Mouse (Mus musculus) megakaryocyte, adult 5-6 weeks (primary cell): ENCODE results near the gene Tcp11. TPM values are rescaled to one million over a fixed set of nuclear protein-coding genes. Genes with fewer than 3 reads are reported as not detected.

Source experiments
- ATAC-seq: 2 replicates; pipeline ENCODE4 v1.8.0; 2016; ENCODE audit warnings: mild to moderate bottlenecking, inconsistent platforms; ENCODE audit not compliant: poor library complexity, severe bottlenecking
- total RNA-seq, 2 experiments: library from RNA; stranded (forward) in 1 of 2; stranded (reverse) in 1 of 2; fragments of 153-499, 151-499 nt in 1 of 2; fragments of 221-1000, 200-1000 nt in 1 of 2; gene quantifications; 2 replicates each; pipeline versions ENCODE4 v1.2.3 to v1.2.4; 2015 to 2017

The Tcp11 gene
- total RNA-seq, 2 experiments from 2014 or later = 0.66 to 1.1 TPM

DNA sequence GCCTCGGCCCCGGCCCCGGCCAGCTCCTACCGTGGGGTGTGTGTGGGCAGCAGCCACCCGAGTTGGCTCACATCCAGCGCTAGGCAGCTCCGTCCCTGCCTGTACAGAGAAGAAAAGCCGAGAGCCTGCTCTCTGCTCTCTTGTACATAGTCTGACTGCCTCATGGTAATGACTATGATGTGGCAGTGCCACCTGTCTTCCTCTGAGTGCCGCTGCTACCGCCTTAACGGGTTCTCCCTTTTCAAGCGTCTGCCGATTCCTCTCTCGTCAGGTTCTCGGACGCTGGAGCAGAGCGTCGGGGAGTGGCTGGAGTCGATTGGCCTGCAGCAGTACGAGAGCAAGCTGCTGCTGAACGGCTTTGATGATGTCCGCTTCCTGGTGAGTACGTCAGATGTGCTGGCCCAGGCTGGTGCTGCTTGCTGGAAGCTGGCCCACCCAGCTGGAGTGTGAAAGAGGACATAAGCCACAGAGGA is 38.1 kb downstream of the Tcp11 start:
- ATAC-seq = no peak

DNA sequence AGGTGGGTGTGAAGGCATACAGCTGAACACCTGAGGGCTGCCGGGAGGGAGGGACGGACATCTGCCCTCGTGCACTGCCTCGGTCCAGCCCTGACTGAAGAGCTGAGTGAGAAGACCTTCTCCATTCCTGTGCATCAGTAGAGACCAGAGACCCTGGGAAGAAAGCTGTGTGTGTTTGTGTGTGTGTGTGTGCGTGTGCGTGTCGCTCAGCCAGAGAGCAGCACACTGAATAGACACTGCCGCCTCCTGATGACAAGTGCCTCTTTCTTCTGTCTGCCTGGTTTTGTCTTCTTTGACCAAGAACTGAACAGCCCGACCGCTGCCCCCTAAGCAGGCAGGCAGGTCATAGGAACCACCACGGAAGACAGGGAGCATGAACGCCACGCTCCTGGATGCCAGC is 39.1 kb downstream of the Tcp11 start:
- ATAC-seq = no peak

DNA sequence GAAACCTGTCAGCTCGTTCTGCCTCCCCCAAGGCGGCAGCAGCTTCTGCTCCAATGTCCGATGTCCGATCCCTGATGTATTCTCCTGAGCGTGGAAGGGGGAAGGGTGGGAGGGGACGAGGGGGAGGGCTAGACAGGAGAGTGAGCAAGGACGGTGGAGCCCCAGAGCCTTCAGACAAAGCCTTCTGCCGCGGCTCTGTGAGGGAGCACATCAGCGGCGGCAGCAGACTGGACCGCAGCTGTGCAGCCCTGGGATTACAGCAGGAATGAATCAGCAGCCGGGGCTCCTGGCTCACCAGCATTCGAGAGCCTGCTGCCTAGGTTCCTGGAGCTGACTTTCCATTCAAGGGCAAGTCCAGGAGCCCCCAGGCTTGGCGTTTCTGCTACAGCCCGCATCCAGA is 39.8 kb downstream of the Tcp11 start:
- no peak for ATAC-seq

DNA sequence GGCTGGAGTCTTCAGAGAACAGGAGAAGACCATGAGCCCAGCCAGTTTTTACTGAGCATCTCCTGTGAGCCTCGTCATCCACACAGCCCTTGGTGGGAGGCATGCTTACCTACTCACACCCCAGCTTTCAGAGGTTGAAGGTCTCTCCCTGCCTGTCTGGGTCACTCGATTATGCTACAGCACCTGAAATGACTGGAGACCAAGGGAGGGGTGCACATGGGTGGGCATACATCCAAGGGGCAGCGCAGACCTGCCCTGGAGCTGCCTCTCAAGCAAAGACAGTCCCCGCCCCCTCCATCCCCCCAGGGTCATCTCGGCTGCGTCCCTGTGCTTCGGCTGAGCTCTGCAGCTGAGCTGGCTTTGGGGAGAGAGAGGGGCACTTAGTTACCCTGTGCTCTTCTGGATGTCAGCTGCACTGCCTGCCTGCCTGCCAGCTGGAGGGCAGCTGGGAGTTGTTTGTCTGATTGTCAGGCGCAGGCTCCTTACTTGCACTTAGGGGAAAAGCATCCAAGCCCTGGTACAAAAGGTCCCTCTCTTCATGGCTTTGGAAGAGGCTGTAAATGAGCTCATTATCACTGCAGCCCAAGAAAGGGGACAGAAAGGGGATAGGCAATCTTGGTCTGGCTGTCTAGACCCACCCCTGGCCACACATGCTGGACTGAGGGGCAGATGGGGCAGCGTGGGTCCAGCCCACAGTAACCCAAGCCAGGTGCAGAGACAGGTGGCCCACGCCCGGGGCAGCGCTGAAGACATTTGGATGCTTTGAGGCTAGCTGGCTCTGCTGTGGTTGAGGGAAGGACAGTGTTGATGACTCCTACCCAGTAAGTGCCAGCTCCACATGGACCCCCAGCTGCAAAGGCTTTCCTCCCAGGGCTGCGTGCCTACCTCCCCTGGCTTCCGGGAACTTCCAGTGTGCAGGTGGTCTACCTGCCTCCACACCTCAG is 43.4 kb downstream of the Tcp11 start:
- ATAC-seq = no peak

DNA sequence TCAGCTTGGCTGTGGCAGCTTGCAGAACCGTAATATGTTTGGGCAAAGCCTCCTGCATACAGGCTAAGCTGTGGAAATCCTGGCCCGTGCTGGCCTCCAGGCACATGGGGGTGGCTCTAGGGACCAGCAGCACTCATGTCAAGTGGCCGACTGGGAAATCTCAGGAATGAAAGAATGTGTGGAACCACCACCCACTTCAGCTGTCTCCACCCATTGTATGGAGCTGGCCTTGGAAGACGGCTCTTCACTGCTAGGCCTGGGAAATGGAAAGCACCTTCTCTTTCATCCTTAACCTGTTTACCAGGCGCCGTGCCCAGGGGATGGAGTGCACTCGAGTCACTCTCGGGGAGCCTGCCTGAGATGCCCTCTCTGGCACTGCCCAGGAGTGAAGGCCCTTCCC is 45.5 kb downstream of the Tcp11 start:
- no peak for ATAC-seq

DNA sequence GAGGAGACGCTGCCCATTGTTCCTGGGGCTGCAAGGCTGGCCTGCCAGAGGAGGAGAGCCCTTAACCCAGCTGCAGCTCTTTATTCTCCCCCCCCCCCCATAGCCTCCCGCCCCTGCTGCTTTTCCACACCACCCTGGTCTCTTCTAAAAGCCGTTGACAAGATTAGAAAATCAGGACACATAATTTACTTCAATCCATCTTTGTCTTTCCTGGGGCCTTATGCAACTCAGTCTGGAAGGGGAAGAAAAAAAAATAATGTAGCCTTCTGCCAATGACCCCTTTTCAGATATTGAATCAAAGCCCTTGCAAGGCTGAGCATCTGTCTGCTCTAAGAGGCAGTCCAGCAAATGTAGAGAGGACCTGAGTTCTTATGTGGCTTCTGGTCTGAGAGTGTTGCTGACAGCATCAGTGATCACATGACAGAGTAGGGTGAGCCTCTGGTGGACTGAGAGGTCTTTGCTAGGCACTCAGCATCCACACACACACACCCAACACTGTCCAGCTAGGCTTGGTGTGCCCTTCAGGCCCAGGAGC is 47.3 kb downstream of the Tcp11 start:
- ATAC-seq = no peak

DNA sequence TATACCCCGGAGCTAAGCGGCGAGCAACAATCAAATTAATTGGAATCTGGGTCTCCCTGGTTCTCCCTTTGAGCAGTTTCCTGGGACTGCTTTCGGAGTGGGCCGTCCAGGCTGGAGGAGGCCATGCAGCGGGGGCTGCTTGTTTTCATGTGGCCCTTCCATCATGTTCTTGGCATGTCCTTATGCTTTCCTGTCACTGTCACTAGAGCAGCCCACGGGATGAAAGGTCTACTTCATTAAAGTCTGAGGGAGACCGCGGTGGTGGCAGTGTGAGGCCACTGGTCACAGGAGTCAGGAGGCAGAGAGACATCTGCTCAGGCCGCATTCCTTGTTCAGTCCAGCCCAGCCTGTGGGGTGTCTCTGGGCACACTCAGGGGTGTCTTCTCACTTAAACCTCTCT is 48.2 kb downstream of the Tcp11 start:
- no peak for ATAC-seq

DNA sequence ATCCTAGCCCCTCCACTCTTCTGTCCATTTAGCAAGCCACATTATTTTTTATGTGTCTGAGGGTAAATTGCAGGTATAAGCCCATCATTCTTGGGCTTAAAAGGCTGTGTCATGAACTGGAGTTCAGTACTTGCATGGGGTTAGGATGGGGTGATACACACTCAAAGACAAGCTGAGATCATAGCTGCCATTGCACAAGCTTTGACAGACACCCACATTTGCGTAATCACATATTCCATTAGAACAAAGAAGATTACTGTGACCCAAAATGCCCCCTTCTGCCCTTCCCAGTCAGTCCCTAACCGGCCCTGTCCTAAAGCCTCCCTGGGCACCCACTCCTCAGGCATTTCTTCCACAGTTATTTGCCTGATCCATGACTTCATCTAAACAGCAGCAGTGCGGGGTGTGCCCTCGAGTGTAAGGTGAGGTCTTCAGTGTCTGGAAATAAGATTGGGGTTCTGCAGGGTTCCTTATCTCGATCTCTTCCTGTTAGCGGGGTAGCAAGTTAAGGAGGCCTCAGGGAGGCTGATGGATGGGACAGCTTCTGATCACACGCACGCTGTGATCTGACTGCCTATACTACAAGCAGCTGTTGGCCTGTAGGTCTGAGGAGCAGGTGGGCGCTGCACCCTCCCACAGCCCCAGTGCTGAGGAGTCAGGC is 49.0 kb downstream of the Tcp11 start:
- ATAC-seq = peak; percentile 62

DNA sequence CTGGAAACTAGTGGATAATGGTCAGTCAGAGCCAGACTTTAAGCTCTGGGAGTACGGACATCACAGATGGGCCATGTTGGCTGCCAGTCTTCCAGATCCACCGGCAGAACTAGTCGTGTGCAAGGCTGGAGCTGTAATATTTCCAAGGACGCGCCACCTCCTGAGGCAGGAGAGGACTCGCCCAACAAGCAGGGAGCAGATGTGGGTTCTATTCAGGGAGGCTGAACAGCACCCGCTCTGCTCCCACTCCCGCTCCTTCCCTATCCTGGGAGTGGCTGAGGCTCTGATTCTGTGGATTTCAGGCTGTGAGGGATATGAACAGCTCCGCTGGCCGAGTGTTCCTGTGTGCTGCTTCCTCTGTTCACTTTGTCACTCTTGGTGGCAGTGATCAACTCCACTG is 50.0 kb downstream of the Tcp11 start:
- no peak for ATAC-seq

DNA sequence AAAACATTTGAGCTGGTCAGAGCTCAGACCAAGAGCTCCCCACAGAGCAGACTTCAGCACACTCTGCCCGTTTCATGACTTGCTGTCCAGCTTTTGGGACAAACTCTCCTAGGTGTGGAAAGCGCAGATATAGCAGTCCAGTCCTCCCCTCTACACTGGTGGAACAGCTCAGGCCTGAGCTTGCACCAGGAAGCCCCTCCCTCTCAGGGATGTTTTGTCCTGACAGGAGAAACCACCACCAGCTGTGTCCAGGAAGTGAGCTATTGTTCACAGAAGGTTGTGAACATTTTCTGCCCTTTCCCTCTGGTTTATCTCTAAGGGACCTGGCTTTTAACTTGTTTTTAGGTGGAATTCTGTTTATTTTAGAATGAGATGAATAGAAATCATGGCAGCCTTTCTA is 51.1 kb downstream of the Tcp11 start:
- no peak for ATAC-seq

DNA sequence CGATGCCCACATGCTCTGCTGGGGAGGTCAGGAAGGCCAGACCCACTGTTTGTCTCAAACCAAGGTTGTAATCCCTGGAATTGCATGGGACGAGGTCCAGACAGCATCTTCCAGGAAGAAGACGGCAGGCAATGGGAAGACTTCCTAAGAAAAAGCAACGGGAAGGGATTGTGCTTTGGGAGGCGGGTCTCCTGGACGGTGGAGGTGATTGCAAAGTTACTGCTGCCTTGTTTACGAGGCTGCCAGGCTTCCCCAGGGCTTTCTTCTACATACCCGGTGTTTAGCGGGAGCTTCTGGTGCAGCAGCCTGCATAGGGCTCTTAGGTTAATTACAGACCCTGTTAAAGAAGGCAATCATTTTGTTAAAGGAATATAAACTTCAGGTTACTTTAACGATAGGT is 52.2 kb downstream of the Tcp11 start:
- no peak for ATAC-seq

DNA sequence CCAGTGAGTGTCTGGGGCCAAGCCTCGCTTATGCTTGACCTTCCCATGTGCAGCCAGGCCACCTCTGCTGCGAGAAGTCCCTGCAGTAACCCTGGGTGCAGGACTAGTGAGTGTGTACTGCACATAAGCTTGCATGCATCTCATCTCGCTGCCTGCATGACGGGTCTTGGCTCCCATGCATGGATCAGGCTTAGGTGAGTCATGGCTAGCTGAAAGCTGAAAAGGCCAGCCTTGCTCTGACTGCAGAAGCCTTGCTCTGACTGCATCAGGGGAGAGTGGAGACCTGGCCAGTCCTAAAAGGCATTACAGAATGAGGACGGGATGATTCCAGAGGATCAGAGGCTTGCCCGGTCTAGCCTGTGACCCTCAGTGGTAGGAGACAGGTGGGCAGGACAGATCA is 53.2 kb downstream of the Tcp11 start:
- no peak for ATAC-seq

DNA sequence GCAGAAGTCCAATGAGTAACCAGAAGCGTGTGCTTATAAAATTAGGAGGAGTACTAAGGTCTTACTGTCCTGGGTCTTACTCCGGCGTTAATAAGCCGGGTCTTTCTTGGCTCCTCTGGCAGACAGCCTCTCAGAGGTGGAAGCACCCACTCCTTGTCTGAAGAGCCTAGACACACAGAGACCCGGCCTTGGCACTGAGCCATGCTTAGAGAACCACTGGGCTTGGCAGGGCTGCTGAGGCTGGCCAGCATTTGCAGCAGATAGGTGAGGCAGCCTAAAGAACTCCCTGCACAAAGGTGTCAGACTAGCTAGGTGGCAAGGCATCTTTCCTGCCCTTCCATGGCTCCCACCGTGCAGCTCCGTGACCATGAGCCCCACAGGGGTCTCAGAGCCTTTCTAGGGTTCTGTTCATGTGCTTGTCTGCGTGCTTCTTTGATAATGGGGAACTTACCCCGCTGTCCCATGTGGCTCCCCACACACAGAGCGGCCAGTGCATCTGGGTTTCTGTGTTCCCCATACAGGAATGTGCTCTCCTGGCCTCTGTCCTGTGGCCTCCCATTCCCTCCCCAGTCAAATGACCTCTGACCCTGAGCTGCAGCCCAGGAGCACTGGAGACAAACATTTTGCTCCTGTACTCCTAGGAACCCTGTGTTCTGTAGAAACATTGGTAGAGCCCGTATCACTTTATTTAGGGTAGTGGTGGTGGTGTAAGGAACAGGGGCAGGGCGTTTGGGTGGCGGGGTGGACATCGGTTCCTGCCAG is 54.1 kb downstream of the Tcp11 start:
- ATAC-seq = no peak

DNA sequence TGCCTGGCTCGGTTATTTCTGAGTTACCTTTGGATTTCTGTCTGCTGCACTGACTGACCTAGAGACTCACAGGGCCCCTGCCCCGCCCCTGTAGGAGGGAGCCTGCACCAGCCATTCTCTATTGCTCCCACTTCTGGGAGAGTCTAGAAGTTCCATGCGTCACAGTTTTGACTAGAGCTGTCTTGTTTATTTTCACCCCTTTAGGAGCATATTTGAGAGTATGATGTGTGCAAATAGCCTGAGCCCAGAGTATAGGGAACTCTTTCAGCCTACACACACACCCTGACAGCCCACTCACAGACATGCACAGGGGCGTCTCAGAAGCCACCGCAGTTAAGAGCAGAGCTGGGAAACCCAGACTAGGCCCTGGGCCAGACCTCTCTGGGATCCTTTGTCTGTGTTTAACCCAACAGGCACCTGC is 54.9 kb downstream of the Tcp11 start:
- ATAC-seq = no peak

DNA sequence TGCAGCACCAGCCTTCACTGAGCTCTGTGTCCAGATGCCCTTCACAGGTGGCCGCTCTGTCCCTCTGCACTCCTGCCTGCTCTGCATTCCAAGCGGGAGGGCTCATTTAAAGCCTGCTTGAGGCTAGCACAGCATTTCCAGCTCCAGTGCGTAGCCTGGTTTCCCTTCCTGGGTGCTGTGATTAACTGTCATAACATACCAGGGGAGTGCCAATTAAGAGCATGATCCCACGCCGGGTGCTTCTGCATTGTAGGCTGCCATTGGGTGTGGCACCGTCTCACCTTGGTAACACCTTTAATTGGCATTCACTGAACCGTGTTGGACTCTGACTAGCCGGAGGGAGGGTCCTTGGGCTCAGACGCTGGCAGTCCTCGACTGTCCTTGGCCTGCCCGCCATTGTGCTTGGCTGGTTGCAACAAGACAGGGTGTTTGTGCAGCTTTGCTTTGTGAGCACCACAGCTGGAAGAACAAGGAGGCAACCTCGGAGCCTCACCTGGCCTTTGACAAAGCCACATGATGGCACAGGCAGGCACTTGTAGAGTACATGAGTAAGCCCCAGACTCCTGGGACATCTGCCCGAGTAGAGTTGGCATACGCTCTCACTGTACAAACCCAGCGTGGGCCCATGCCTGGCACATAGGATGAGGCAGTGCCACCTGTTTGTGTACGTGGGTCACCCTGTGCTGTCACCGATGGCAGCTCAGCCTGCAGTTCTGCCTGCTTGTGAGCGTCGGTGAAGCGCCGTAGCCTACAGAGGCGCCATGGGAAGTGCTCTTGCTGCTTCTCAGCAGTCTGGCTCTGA is 57.4 kb downstream of the Tcp11 start:
- ATAC-seq = no peak

DNA sequence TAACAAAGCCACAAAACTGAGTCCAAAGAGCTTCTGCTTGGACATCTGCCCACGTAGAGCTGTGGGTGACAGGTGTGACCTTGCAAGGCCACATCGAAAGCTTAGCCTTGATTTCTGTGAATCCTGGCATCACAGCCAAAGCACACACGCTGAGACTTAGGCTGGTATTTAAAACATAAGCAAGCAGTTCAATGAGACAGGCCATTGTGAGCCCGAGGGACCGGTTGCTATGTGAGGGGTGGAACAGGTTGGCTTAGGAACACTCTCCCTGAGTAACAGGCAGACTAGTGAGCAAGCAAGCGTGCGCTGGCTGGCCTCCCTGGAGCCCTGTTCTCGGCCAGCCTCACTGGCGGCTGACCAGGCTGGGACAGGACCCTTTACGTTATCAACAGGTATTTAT is 58.5 kb downstream of the Tcp11 start:
- ATAC-seq = no peak

DNA sequence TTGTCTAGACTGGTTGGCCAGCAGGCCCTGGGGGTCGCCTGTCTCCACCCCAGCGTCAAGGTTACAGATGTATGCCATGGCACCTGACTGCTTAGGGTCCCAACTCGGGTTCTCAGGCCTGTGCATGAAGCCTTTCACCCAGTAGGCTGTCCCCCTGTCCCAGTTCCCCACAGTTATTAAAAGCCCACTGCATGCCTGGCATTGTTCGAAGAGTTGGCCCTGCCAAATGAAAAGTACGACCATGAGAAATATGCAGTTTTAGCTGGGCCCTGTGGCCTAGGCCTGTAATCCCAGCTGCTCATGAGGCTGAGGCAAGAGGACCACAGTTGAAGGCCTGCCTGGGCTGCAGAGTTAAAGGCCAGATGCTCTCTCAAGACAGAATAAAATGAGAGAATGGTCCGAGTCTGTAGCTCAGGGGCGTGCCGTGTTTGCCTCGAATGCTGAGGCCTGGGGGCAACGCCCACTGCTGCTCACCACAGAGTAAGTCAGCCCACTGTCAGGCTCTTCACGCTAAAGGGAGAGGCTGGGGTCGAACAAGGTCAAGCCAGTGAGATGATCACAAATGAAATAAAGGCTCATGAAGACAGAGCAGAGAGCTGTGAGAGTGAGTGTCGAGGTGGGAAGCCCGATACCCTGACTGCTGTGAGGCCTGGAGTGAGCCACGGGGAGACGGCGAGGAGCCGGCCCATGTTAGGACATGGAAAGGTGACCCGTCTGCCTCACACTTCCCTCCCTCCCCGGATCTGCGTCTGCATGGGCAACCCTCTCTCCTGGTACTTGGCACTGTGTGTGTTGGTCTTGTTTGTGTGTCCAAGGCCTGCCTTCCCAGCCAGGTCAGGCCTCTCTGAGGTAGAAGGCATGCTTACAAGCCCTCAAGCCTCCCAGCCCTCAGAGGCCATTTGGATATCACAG is 60.4 kb downstream of the Tcp11 start:
- ATAC-seq = no peak

DNA sequence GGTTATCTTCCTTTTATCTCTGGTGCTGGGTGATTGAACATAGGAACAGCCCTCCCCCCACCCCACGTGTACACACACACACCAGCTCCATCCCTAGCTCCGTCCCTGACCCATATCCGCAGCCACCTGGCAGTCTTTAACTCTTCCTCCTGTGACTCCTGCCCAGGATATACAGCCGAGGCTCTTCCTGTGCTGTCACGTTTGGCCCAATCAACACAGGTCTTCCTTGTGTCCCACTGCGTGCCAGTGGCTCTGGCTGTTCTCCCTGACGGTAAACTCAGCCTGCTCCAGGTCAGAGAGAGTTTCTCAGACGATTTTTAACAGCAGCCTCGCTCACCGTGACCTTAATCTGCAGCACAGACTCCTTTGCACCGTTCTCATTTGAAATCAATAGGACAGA is 61.7 kb downstream of the Tcp11 start:
- ATAC-seq = no peak

DNA sequence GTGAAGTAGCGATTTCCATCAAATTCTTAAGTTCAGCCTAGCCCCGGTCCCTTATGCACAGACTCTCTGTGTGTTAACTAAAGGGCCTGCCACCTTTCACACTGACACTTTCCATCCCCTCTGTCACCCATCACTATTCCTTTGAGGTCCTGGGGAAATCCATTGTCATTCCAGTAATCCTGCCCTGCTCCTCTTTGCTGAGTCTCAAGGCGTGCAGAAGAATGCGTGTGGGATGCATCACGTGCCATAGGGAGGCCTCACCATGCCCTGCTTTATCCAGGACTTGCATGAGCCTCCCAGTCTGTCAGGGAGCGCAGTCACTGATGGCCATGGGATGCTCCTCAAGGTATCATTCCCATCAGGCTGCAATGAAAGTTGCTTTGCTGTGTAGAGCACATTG is 62.1 kb downstream of the Tcp11 start:
- ATAC-seq = no peak
